Mouse (Mus musculus): ENCODE results near the gene Hoxa9.

The Hoxa9 gene

DNA sequence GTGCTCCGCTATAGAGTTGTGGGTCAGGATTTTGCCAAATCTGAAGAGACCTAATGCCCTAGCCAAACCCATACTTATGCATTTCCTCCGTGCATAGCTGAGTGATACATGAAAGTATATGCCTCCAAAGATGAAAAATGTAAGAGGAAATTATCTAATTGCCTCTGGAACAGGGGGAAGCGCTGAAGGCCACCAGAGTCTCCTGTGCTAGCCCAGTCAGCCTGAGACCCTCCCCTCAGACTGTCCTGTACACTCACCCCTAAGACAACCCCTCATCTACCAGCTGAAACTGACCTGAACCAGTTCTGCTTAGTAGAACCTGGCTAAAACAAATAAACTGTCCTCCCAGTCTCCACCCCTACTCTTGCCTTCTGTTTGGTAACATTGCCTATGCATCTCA, 50.2 kb downstream of the Hoxa9 start:
- DNase-seq (ENCODE audit: low spot score), result no peak

DNA sequence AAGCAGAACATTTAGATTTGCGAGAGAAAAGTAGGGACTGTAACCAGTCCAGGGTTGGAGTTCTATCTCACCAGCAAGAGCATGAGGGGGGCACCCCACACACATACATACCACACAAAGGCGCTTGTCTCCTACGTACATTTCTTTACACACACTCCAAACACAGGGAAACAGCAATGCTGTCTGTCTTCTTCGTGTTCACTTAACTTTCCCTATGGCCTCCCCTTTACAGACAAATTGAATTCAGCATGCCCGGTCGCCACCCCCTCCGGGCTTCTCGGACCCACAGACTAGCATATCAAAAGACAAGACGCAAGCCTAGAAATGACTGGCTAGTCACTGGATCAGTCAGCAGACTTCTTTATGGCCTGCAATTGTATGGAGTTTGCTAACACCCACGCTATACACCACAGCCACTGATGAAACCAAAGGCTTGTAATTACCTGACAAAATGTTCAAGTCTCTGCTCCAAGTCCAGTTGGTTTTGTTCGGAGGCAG, 50.6 kb downstream of the Hoxa9 start:
- DNase-seq (ENCODE audit: low spot score), result no peak

DNA sequence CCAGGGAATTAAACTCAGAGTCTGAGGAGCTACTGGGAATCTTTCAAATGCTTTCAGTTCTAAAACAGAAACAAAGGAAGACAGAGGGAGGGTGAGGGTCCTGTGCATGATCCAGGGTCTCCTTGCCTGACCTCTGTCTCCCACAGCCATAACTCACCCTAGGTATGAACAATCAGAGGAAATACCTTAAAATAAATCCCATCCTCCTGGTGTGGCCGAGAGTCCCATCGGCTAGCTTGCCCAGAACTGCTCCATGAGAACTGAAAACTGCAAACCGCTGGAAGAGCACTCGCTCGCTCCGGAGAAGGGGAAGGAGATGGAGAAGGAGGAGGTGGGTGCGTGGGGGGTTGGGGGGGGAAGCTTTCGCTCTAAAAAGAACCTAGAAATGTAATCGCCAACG, 51.2 kb downstream of the Hoxa9 start:
- DNase-seq (ENCODE audit: low spot score), result no peak

DNA sequence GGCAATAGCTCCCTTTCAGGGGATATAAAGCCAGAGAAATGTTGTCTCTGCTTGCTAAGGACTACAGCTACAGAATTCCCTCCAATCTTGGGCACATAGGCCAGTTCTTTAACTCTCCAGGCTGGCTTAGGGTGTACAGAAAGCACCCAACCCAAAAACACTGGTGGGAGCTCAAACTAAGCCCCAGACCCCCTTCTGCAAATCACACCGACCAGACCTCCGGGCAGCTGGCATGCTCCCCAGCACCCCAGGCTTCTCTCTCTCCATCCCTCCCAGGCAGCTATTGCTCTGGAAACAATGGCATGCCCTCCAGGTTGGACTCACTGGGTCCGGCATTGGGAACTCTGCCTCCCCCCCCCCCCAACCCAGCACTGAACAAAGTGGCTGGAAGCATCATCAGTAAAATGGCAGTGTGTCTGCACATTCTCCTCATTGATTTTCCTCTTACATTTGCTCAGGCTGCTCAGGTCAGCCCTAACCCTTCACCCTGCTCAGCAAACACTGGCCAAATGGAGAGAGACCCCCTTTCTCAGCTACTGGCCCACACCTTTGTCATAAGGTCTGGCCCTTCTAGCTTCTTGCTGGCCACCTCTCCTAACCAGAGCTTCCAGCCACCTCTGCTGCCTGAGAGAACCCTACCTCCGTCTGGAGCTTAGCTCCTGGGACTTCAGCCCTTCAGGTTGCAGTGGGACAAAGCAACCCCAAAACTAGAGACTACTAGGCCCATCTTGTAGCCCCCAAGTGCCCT, 51.8 kb downstream of the Hoxa9 start:
- no peak for DNase-seq (ENCODE audit: low spot score)

DNA sequence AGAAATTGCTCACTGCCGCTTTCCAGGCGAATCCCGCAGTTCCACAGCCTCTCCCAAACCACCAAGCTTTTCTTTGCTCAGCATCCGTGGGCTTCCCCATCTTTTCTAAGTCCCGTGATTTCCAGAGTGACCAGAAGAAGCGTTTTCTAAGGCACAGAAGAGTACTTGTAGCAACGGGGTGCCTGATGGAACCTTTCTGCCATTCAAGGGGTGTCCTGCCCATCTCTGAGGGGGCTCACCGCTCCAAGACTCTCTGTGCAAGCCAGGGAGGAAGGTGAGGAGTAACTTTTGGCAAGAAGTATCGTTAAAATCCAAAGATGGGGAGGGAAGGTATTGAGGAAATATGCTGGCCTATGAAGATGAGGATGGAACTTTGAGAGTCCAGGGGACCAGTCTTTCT, 53.1 kb downstream of the Hoxa9 start:
- no peak for DNase-seq (ENCODE audit: low spot score)

DNA sequence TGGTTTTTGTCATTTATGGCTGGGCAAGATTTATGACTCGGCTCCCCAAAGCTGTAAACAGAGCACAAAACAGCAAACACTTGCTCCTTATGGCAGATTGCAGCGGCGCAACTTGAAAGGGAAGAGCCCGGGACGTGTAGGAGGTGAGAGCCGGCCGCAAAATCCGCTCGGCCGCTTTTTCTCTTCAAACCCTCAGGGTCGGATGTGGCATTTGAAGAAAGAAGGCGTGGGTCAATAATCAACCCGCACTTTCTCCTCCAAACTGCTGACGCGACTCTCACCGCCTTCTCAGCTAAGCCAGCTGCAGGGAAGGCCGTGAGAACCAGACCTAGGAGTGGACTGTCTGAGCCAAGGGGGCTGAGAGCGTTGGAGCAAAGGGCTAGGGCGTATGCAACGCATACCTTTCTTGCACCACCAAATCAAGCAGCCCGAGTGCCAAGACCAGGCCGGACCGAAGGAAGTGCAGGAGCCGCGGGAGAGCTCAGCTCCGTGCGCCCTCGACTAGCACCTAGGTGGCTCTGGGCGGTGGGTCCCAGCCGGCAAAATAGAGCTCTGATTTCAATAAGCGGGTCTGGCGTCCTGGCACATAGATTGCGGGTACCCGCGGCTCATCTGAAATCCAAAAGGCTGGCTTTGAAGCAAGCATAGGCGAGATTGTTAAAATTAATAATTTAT, 53.7 kb downstream of the Hoxa9 start, which contains the start of gene 5730596B20Rik:
Gene 5730596B20Rik, plus strand, starts transcription at position 438 of the 675 bp plus-strand sequence.
- no peak for DNase-seq (ENCODE audit: low spot score)

DNA sequence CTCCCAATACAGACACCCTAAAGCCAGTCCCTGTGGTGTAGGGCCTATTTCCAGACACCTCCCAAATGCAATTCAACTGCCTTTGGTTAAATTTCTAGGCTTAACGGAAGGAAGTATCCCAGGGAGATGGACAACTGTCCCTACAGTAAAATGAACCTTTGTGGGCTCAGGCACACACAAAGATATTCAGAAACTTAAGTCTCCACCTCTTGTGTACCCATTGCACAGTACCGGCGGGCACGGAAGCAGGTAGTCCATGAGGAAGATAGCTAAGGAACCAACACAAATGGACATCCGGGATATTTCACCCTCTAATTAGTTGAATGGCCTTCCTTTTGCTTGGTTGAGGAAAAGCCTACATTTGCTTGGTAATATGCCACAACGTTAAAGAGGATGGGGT, 54.5 kb downstream of the Hoxa9 start:
- DNase-seq (ENCODE audit: low spot score), result no peak

DNA sequence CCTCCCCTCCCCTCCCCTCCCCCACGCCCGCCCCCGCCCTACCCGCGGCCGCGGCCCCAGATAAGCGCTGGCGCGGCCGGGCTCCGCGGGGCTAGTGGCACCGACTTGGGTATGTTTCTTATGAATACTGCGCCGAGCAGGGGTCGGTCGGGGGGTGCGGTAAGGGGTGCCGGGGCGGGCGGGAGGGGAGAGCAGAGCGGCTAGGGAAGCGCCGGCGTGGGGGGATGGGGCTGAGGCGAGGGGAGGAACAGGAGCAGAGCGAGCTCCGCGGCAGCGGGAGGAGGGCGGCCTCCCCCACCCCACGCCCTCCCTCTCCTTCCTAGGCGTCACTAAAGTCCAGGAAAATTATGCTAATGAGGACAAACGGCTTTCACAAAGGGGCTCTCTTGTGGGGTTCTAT, 55.0 kb downstream of the Hoxa9 start:
- no peak for DNase-seq (ENCODE audit: low spot score)

DNA sequence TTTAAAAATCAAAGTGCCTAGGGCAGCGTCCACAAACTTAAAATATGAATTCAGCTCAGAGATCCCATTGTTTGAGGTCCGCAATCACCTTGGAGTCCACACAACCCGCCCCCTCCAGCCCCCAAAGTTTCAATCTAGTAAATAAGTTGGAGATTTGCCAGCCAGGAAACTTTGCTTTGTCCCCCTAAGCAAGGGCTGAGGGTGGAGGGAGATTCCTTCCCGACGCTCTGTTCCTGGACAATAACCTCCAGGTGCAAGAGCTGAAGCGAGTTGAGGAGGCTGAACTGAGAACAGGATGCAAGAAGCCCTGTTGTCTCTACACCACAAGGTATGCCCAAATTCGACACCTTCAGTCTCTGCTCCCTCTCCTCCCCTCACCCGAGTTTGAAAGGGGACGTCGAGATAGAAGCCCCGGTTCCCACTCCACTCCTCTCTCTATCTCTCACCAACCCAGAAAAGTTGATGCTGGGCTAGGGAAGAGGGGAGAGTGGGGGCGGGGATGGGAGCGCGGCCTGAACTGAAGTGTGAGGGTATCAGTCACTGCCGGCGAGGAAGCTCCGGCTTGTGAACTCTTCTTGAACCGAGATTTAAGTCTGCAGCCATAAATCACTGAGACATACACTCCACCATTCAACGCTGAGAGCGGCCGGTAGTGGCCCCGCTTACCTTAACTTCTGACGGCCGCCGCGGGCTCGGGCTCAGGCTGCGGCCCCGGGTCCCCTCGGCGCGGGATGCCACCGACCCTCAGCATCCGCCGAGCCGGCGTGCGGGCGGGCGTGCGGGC, 55.7 kb downstream of the Hoxa9 start:
- DNase-seq (ENCODE audit: low spot score), result no peak

DNA sequence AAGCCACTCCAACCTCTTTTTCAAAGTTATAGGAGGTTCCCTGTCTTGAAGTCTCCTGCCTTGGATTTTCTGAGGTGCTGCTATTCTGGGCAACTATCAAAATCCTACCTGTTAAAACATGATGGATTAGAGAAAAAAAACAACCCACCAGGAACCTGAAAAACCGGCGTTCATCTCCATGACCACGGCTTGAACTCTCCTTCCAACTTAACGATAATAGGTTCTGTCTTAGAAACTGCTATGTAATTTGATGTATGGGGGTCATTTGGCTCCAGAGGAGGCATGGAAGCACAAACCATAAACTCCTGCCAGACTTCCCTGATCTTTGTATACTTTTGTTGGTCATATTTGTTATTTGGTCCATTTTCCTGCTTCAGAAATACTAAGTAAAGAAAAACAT, 57.2 kb downstream of the Hoxa9 start:
- DNase-seq (ENCODE audit: low spot score), result no peak

All from c-Kit-positive CD71-positive TER-119-positive erythroid progenitor cells, embryonic 14.5 days (primary cell).